8 mouse cellular contexts compared by ENCODE assay signal in the genomic region with DNA sequence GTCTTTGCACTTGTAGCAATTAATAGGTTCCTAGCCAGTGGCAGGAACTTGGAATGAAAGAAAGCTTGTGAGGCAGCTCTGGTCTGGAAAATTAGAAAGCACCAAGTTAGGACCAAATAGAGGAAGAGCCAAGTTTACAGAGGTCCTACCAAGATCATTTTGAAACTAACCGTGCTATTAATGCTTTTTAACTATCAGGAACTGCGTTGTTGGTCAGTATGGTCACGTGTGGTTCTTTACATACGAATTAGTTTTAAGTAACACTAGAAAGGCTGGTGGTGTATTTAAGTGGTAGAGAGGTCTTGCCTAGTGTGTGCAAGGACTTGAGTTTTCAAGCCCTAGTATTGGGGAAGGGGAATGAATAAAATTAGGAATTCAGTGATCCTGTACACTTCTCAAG. TPM values are rescaled to one million over a fixed set of nuclear protein-coding genes. Genes with fewer than 3 reads are reported as not detected.
DNase-seq lines count a peak whose midpoint lies in the region; ATAC-seq lines count a peak whose summit lies in the region.

No protein-coding gene starts in this region.

- H3K36me3 ChIP-seq in kidney, embryonic 16.5 days (ENCODE audit: insufficient read depth, low read length) = no peaks in the 10 kb centered on the region
- no peaks in the 10 kb centered on the region for H3K36me3 ChIP-seq in hindbrain, embryonic 15.5 days
- no peaks in the 10 kb centered on the region for H3K36me3 ChIP-seq in midbrain, embryonic 16.5 days (ENCODE audit: control insufficient read depth, insufficient read depth, low read length)

- no peaks in the 10 kb centered on the region for H3K27me3 ChIP-seq in kidney, embryonic 16.5 days (ENCODE audit: insufficient read depth, low read length)
- H3K27me3 ChIP-seq in hindbrain, embryonic 15.5 days = no peaks in the 10 kb centered on the region
- H3K27me3 ChIP-seq in midbrain, embryonic 16.5 days (ENCODE audit: control insufficient read depth, insufficient read depth, low read depth, low read length) = no peaks in the 10 kb centered on the region

- H3K9me3 ChIP-seq in kidney, embryonic 16.5 days (ENCODE audit: low read length) = no peaks in the 10 kb centered on the region
- H3K9me3 ChIP-seq in hindbrain, embryonic 15.5 days = no peaks in the 10 kb centered on the region
- no peaks in the 10 kb centered on the region for H3K9me3 ChIP-seq in midbrain, embryonic 16.5 days (replicated peaks; ENCODE audit: control insufficient read depth, low read length, poor library complexity, severe bottlenecking)

- WGBS in kidney, embryonic 16.5 days = 8% methylated on average over 4 of the region's 4 CpGs
- WGBS in hindbrain, embryonic 15.5 days = 4% methylated on average over 4 of the region's 4 CpGs
- WGBS in midbrain, embryonic 16.5 days = 11% methylated on average over 4 of the region's 4 CpGs

- ATAC-seq in kidney, embryonic 16.5 days (ENCODE audit: low FRiP score, low TSS enrichment) = no peak
- ATAC-seq in hindbrain, embryonic 15.5 days (ENCODE audit: low FRiP score, low read depth) = no peak
- ATAC-seq in midbrain, embryonic 16.5 days = no peak

- peaks cover 20% of the 10 kb centered on the region for H3K4me1 ChIP-seq in kidney, embryonic 16.5 days (ENCODE audit: insufficient read depth, low read length)
- H3K4me1 ChIP-seq in hindbrain, embryonic 15.5 days (replicated peaks) = peaks cover 28% of the 10 kb centered on the region
- H3K4me1 ChIP-seq in midbrain, embryonic 16.5 days (ENCODE audit: control insufficient read depth, insufficient read depth, low read length) = peaks cover 22% of the 10 kb centered on the region

- peak overlapping the region; percentile 77 for H3K4me2 ChIP-seq in kidney, embryonic 16.5 days (replicated peaks; ENCODE audit: low read depth, low read length)
- peak overlapping the region; percentile 71 for H3K4me2 ChIP-seq in hindbrain, embryonic 15.5 days
- H3K4me2 ChIP-seq in midbrain, embryonic 16.5 days (ENCODE audit: low read length) = peak overlapping the region; percentile 54

- no peak overlapping the region for H3K27ac ChIP-seq in kidney, embryonic 16.5 days (ENCODE audit: low read length)
- H3K27ac ChIP-seq in hindbrain, embryonic 15.5 days (replicated peaks) = peak overlapping the region; percentile 92; the same call in 1 of the 2 replicates
- no peak overlapping the region for H3K27ac ChIP-seq in midbrain, embryonic 16.5 days (ENCODE audit: low read length)

- peak overlapping the region; percentile 82 for H3K9ac ChIP-seq in kidney, embryonic 16.5 days (replicated peaks; ENCODE audit: low read length)
- H3K9ac ChIP-seq in hindbrain, embryonic 15.5 days = peak overlapping the region; percentile 90
- H3K9ac ChIP-seq in midbrain, embryonic 16.5 days (ENCODE audit: low read depth, low read length) = peak overlapping the region; percentile 88

- peak overlapping the region; percentile 95 for H3K4me3 ChIP-seq in kidney, embryonic 16.5 days (ENCODE audit: low read length)
- peak overlapping the region; percentile 99 for H3K4me3 ChIP-seq in hindbrain, embryonic 15.5 days
- H3K4me3 ChIP-seq in midbrain, embryonic 16.5 days (ENCODE audit: low read depth, low read length) = peak overlapping the region; percentile 77

- no peak for DNase-seq in kidney, postnatal 14 days
- peak; percentile 14 for DNase-seq in c-Kit-positive CD71-positive TER-119-positive erythroid progenitor cells, embryonic 14.5 days (ENCODE audit: low spot score)
- DNase-seq in right cerebral cortex, postnatal 36 days (ENCODE audit: low spot score in 2 of 2) = no peak
- DNase-seq in adrenal gland, adult 2 months = no peak
- no peak for DNase-seq in cerebellum, postnatal 10 days

RNA-seq across cellular contexts. Expression of gene Alms1, which starts 1.2 kb away (rescaled TPM):
- 3.8 and 5.7 TPM in 2 replicates for polyA plus RNA-seq in kidney, embryonic 16.5 days (2015; fragmentation: Nextera tagmentation; extraction: Ambion mirVana)
- 4.5 and 5.1 TPM in 2 replicates for polyA plus RNA-seq in hindbrain, embryonic 15.5 days (2015; fragmentation: Nextera tagmentation; extraction: Ambion mirVana)
- 4.5 and 5.0 TPM in 2 replicates for polyA plus RNA-seq in midbrain, embryonic 16.5 days (2015; fragmentation: Nextera tagmentation; extraction: Ambion mirVana)
- total RNA-seq in adrenal gland, adult 2 months (2021) = 1 to 10 TPM; 7.2 to 8.5 TPM
- polyA plus RNA-seq in adrenal gland, adult 2 months (2012; rRNA removed) = 0.31 and 0.39 TPM in 2 replicates
